Mouse (Mus musculus) gastrocnemius, adult 2 months (tissue): ENCODE measurements around the gene Mms19. TPM values are rescaled to one million over a fixed set of nuclear protein-coding genes. Genes with fewer than 3 reads are reported as not detected.

Experiments used
- DNase-seq: peaks from one replicate; pipeline ENCODE4 v3.0.0; 2022
- H3K27ac ChIP-seq: fragments of 200-600 bp; 2 replicates; pipeline ENCODE4 v1.8.1; 2022; ENCODE audit warnings: mild to moderate bottlenecking
- H3K4me3 ChIP-seq: fragments of 200-600 bp; 2 replicates; pipeline ENCODE4 v1.8.1; 2022; ENCODE audit warnings: mild to moderate bottlenecking, moderate library complexity
- CTCF ChIP-seq: fragments of 200-600 bp; IDR thresholded peaks from 2 replicates; pipeline ENCODE4 v1.8.1; 2022; ENCODE audit warnings: antibody characterized with exemption, mild to moderate bottlenecking, moderate library complexity
- intact Hi-C: fragments of 180-260 bp; cut with DNase I; formaldehyde crosslinking; loops from one replicate; pipeline ENCODE4 v1.15.1; 2025
- total RNA-seq, 2 experiments: library from RNA; stranded (reverse); gene quantifications; 2 replicates each; pipeline ENCODE4 v1.2.3; 2021

The Mms19 gene
- total RNA-seq, 2 experiments from 2014 or later = 8.8 to 10.5 TPM

DNA sequence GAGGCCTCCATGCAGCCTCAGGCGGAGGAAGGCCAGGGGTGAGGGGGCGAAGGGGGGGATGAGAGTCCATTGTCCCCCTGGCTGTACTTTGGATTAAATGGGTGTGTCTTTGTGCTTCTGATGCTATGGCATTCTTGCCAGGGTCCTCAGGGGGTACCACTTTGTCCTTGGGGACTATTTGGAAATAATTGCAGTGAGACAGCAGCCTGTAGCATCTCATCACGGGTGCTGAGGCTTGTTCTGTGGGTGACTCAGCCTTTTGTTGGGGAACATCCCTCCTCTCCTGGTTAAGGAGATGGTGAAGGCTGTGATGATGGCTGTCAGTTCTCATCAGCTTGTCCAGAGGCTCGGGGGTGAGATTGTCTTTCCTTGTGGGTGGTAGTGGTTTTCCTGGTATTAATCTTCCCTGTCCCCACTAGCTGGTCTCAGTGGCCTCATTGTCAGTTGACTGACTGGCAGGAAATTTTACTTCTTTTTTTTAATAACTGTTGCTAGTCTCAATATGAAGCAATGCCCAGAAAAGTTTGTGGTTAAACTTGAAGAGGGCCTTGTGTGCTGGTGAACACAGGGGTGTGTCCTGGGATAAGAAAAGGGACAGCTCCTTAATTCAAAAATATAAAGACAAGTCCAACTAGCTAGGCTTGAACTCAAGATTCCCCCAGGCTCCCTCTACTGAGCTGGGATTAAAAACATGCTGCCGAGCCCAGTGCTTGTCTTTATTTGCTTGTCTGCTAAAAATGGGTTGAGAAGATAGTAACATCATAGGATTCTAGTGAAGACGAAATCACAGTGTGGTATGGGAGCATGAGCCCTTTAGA is 67.0 kb downstream of the Mms19 start:
- Histone ChIP-seq H3K27ac (peak overlapping the region; percentile 93; the same call in 1 of the 2 replicates), H3K4me3 (peak overlapping the region; percentile 90)
- intact Hi-C loops = loop anchor here (5.0 kb wide), 1 partner anchor 63 kb away; no protein-coding TSS in a partner anchor
- peak; percentile 10 for DNase-seq
- no peak for TF ChIP-seq CTCF

DNA sequence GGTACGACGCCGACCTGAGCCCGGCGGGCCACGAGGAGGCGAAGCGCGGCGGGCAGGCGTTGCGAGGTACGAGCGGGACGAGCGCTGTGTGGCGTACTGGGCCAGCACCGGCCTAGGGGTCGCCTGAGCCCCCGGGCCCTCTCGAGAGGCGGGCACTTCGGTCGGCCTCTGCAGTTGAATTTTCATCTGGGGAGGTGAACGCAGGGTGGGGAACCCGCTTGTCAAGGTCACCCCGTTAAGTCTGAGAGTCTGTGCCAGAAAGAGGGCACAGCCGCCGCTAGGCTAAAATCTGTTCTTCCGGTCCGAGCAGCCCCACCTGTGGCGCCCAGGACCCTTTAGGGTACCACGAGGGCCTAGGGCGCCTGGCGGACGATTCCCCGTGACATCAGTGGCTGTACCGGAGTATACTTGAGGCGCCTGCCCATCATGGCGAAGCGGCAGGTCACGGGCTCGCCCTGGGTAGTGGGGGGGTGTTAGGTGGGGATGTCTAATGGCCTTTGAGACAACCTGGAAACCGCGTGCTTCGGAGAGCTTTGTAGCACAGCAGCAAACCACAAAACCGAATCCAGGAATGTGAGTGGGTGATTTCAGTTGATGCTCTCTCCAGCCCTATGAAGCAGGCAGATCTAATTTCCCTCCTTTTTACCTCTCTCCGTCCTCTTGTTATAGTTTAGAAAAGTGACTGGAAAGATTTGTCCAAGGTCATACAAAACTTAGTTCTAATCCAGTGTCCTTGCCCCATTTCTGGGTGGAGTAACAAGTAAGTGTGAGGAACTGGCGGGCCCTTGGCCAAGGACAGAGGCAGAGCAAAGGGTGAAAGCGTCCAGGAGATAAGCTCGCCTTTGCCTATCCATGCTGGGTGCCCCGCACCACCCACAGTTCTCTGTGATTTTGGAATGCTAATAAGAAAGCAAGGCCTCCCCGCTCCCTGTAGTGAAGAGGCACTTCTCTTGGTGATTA is 68.6 kb downstream of the Mms19 start:
- TF ChIP-seq CTCF = no peak
- intact Hi-C loops = loop anchor here (5.0 kb wide), 1 partner anchor 65 kb away; no protein-coding TSS in a partner anchor

DNA sequence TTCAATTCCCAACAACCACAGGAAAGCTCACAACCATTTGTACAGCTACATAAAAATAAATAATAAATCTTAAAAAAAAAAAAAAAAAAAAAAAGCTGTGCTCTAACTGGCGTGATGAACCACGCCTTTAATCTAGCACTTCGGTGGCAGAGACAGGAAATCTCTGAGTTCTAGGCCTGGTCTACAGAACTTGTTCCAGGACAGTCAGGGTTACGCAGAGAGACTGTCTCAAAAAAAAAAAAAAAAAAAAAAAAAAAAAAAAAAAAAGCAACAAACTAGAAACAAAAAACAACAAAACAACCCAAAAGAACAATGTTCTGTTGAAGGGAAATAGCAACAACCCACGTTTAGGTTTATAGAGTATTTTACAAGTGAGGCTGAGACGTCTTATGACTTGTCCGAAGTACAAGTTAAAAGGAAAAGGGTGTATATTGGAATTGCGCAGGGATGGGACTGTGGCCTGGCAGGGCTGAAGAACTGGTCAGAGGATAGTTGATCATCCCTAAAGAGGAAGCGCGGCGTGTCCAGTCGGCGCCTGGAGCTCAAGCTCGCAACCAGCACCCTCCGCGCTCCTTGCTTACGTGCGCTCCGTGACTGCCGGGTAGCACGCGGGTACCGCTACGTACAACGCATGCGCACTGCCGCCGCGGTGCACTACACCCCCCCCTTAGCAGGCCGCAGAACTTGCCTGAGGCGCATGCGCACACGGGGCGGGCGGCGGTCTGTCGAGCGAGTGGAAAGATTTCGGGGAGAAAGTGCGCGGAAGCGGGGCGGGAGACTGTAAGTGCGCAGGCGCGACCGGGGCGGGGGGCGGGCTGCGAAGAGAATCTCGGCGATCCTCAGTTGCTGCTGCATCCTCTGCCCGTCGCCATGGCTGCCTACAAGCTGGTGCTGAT is 69.5 kb downstream of the Mms19 start, which contains the start of gene Pgam1:
Gene Pgam1 (plus strand): TSS at position 746 of the 896 bp plus-strand sequence.
- Histone ChIP-seq H3K27ac (peak within 1 kb of the TSS; percentile 93), H3K4me3 (peak within 1 kb of the TSS; percentile 90)
- DNase-seq = peak; percentile 98
- no peak for TF ChIP-seq CTCF
- intact Hi-C loops = loop anchor here (5.0 kb wide), 1 partner anchor 66 kb away; no protein-coding TSS in a partner anchor

More for the DNA sequence above, 68.6 kb downstream of the Mms19 start:
- H3K4me3 ChIP-seq = peak overlapping the region; percentile 90
- peak; percentile 65 for DNase-seq
- H3K27ac ChIP-seq = peak overlapping the region; percentile 93

DNA sequence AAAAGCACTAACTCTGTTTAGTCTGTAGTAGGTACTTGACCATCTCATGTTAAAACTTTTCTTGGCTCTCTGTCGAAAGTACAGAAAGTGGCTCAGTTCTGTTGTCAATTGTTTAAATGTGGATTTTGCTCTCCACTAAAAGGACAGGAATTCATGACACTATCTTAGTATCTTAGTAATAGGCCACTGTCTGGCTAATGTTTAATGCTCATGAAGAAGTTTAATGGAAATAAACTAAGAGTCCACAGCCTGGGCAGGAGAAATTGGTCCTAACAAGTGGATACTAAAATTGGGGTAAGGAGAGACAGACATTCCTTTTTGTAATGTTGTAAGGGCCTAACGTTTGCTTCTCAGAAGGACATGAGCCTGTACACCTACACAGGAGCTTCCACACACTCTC is 70.6 kb downstream of the Mms19 start:
- no peak overlapping the region for H3K27ac ChIP-seq

DNA sequence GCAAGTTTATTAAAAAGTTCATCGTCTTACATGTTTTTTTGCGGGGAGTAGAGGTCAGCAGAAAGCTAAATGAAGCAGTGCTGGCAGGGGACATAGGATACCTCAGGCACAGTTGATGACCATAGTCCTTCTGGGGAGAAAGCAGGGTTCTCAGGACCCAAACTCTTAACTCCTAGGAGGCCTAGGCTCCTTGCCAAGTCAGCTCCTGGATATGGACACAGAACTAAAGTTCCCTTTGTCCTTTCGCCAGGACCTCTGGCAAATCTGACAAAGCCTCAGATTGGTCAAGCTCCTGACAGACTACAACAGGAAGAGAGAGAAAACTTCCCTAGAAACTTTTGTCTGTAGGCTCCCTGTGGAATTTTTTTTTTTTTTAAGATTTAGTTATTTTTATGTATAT is 72.2 kb downstream of the Mms19 start:
- Histone ChIP-seq H3K27ac (no peak overlapping the region), H3K4me3 (no peak overlapping the region)
- no peak for TF ChIP-seq CTCF
- DNase-seq = no peak
- intact Hi-C loops = no loop called here

More for the DNA sequence above, 70.6 kb downstream of the Mms19 start:
- H3K4me3 ChIP-seq = no peak overlapping the region
- TF ChIP-seq CTCF = no peak
- intact Hi-C loops = loop anchor here (5.0 kb wide), 1 partner anchor 67 kb away; no protein-coding TSS in a partner anchor
- no peak for DNase-seq

DNA sequence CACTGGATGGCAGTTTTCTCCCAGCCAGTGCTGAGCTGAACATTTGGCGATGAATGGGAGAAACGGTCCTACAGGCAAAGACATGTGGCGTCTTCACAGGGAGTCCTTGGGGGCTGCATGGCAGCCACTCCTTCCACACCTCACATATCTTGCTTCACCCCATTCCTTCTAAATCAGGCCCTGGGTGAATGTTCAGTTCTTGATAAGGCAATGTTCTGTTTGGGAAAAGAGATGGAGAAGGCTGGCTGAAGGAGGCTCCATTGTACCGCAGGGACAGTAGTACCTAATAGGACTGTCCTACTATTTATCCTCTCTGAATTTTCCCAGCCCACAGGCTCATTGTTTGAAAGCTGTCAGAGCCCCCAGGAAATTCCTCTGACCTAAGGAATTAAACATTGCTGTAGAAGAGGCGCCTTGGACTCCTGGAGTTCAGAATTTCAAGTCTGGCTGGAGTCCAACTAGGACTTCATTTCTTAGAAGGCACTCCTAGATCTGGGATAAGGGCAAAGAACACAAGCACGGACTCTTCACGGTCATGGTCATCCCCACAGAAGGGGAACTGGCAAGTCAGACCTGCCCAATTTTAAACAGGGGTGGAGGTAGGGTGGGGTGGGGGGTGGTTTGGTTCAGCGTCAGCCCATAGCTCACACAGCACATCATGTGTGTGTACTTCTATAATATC is 73.7 kb downstream of the Mms19 start:
- no peak overlapping the region for H3K4me3 ChIP-seq
- intact Hi-C loops = no loop called here
- TF ChIP-seq CTCF = no peak
- no peak overlapping the region for H3K27ac ChIP-seq
- no peak for DNase-seq

DNA sequence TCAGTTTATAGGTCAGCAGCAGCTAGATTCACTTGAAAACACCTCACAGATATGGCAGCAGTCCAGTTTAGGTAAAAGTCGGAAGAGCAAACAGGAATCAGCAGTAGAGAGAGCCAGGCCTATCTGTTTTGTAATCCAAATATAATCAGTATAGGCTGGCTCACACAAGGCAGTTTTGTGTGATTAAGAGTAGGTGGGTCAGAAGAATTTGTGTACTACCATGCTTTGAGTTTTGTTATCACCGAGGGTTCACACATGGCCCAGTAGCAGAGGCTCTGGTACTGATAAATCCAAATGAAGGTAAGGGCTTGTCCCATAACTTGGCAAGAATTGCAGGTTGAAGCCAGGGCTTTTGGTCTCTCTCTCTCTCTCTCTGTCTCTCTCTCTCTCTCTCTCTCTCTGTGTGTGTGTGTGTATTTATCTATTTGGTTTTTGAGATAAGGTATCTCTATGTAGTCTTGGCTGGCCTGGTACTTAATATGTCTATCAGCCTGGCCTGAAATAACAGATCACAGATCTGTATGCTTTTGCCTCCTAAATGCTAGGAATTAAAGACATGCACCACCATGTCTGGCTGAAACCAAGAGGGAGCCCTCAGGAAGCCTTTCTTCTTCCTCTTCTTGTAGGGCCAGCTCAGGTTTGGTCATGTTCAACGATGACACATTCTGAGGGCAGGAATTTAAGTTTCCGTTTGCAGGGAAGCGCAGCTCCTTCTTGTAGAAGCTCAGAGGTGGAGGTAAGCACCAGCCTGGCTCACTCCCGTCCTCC is 74.5 kb downstream of the Mms19 start:
- DNase-seq = no peak
- intact Hi-C loops = no loop called here
- no peak overlapping the region for H3K4me3 ChIP-seq
- H3K27ac ChIP-seq = no peak overlapping the region
- TF ChIP-seq CTCF = no peak

DNA sequence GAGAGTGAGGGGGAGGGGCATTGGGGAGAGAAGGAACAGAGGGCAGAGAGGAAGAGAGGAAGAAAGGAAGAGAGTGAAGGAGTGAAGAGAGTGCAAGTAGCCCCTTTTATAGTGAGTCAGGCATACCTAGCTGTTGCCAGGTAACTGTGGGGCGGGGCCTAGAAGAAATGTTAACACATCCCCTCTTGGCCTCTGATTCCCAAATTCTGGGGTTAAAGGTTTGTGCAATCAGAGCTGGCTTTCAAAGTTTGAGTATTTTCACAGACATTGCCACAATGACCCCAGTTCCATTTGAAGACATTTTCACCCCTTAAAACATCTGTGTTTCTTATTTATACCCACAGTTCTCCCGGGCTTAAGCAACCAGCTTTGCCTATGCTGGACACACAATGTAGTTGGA is 75.7 kb downstream of the Mms19 start:
- TF ChIP-seq CTCF = no peak
- no peak for DNase-seq
- Histone ChIP-seq H3K27ac (no peak overlapping the region), H3K4me3 (no peak overlapping the region)
- intact Hi-C loops = no loop called here

DNA sequence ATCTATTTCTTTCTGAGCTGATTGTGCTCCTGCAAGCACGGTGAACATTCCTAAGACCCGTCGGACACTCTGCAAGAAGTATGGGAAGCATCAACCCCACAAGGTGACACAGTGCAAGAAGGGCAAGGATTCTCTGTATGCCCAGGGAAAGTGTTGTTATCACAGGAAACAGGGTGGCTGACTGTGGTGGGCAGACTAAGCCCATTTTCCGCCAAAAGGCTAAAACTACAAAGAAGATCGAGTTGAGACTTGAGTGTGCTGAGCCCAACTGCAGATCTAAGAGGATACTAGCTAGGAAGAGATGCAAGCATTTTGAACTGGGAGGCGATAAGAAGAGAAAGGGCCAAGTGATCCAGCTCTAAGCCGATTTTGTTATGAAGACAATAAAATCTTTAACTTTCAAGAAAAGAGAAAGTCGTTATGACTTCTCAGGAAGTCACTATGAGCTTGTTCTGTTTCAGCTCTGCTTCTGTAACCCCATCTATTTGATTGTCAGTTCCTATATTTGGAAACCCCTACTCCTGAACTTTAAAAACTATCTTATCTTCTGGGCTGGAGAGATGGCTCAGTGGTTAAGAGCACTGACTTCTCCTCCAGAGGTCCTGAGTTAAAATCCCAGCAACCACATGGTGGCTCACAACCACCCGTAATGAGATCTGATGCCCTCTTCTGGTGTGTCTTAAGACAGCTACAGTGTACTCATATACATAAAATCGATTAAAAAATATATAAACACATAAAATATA is 77.9 kb downstream of the Mms19 start:
- no peak for DNase-seq
- Histone ChIP-seq H3K27ac (no peak overlapping the region), H3K4me3 (no peak overlapping the region)
- no peak for TF ChIP-seq CTCF
- intact Hi-C loops = no loop called here

DNA sequence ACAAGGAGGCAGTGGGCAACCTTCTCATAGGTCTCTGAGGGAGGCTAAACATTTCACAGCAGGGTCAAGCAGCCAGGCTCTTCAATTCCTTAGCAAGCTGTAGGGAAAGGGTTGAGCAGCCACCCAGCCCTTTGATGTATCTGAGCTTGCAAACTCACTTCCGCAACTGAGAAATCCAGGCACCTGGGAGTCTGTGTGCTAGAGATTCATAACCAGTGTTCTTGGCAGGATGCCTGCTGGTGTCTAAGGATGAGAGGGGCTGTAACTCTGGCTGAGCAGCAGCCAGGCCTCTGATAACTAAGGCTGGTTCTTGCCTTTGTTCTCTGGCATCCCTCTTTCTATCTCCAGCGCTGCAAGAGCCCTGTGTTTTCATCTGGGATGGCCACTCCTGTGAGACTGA is 79.3 kb downstream of the Mms19 start:
- no peak for TF ChIP-seq CTCF
- Histone ChIP-seq H3K4me3 (no peak overlapping the region), H3K27ac (no peak overlapping the region)
- intact Hi-C loops = no loop called here
- DNase-seq = no peak
